Mouse (Mus musculus): ENCODE measurements around the gene Hnrnpa2b1. TPM values are rescaled to one million over a fixed set of nuclear protein-coding genes. Genes with fewer than 3 reads are reported as not detected.
A peak's percentile ranks its signal among the peaks of the same experiment; 100 is the strongest.

Gene Hnrnpa2b1
- total RNA-seq, 2 experiments from 2014 or later = 510 to 554 TPM

DNA sequence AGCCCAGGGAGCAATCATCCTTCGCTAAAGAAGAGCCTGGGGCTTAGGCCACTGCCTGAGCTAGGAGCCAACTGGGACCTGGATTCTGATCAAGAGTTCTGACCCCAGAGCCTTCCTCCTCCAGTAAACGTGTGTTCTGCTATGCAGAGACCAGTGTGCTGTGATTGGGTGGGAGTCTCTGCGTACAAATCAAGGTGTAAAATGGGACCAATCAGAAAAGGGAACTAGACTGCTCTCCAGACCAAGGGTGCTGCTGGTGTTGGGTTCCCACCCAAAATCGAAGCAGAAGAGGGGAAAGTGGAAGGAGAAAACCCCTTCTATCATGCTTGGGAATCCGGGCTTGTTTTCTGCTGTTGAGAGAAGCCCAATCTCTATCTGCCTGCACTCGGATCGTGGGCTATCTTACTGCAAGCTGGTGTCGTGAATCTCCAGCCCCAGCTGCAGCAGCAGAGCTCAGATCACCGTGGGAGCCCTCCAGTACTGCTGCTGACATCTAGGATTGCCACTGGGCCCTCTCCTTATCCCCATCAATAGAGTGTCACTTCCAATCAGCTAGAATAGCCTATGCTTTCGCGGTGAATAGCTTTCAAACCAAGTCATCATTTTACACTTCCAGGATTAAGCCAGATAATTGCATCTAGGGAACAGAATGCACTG, 46.1 kb downstream of the Hnrnpa2b1 start:
- no peak for DNase-seq
- intact Hi-C loops (cut with DNase I) = no loop called here

DNA sequence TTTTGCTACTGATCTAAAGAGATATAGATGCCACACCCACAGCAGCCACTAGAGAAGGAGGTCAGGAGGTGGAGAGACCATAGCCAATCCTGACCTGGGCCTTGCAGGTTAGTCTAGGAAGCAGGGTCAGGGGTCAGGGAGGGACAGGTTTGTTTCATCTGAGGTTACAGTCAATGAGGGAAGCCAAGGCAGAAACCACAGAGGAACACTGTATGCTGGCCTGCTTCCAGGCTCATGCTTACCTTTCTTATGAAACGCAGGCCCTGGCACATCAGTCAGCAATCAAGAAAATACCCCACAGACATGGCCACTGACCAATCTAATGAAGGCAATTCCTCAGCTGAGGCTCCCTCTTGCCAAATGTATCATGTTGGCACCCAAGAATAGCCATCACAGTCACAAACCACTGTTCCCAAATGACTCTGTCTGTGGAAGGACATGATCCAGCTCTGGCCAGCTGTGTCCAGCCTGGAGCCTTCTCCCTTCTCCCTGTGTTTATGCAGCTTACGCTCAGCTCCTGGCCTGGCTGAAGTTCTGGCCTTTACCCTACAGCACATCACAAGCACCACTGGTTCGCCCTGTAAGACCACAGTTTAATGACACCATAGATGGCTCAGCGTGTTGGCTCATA, 52.3 kb downstream of the Hnrnpa2b1 start:
- intact Hi-C loops (cut with DNase I) = no loop called here
- DNase-seq = peak; percentile 30 to 34

DNA sequence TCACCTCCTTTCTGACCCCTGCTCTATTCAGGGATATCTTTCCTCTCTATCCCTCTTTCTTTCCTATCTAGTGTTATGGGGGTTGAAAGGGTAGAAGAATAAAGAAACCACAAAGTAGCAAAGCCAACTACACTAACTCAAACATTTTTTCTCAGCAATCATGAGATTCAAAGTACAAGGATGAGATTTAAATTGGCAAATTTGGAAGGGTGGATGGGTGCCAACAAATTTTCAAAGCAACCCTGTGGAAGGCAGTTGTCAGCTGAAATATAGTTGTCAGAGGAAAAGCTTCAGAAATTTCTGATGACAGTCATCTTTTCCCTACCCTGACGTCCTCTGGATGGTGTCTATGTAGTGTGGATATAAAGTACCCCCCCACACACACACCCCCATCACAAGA, 53.3 kb downstream of the Hnrnpa2b1 start:
- DNase-seq = no peak
- intact Hi-C loops (cut with DNase I) = no loop called here

Other genes starting within 250 kb of the Hnrnpa2b1 start
- gene Nfe2l3, start 37.2 kb downstream of the Hnrnpa2b1 start, total RNA-seq (2021) = 1 to 10 TPM in 1 of 2 experiments, under 1 TPM in 1; 0.36 to 1.4 TPM
- gene Cbx3, start 466 bp upstream of the Hnrnpa2b1 start, total RNA-seq (2021) = 100 to 1,000 TPM; 113 to 126 TPM
- 10 to 100 TPM; 10.8 to 14.7 TPM for gene Snx10, start 54.0 kb upstream of the Hnrnpa2b1 start, total RNA-seq (2021)